Mouse (Mus musculus) thymus, postnatal 25 days (tissue): ENCODE results near the gene Adam33.
A peak's percentile ranks its signal among the peaks of the same experiment; 100 is the strongest.
"Not testable (repeated sequence)": the region's sequence is repeated elsewhere in the genome, so short reads cannot be mapped to it uniquely, and the experiment has no call there.

Source experiments
- DNase-seq: peaks from one replicate; pipeline ENCODE4 v3.0.0; 2022

Gene Adam33

GRCm38 (mm10) chr2:131056191-131056590, 7.4 kb downstream of the Adam33 start:
- DNase-seq = peak; percentile 29

GRCm38 (mm10) chr2:131055631-131056030, 8.0 kb downstream of the Adam33 start:
- peak; percentile 54 for DNase-seq

- no peak for DNase-seq
These were observed 8.9 kb downstream of the Adam33 start for GRCm38 (mm10) chr2:131054646-131055264.

GRCm38 (mm10) chr2:131053851-131054645, 9.6 kb downstream of the Adam33 start:
- DNase-seq = peak; percentile 34

GRCm38 (mm10) chr2:131052862-131053418, 10.7 kb downstream of the Adam33 start:
- no peak for DNase-seq

- DNase-seq = no peak
These were observed 11.6 kb downstream of the Adam33 start for GRCm38 (mm10) chr2:131052043-131052442.

- DNase-seq = no peak
These were observed 17.6 kb downstream of the Adam33 start for GRCm38 (mm10) chr2:131046025-131046424.

GRCm38 (mm10) chr2:131044989-131045720, 18.5 kb downstream of the Adam33 start:
- DNase-seq = no peak

- no peak for DNase-seq
These were observed 19.2 kb downstream of the Adam33 start for GRCm38 (mm10) chr2:131044354-131044852.

- DNase-seq = no peak
These were observed 20.6 kb downstream of the Adam33 start, which contains the start of gene Gfra4 for GRCm38 (mm10) chr2:131042988-131043387. Gene Gfra4, minus strand, starts transcription at chr2:131043088.

- DNase-seq = no peak
These were observed 22.5 kb downstream of the Adam33 start for GRCm38 (mm10) chr2:131040854-131041825.

- DNase-seq = no peak
These were observed 24.9 kb downstream of the Adam33 start for GRCm38 (mm10) chr2:131038675-131039074.

GRCm38 (mm10) chr2:131038197-131038596, 25.4 kb downstream of the Adam33 start:
- no peak for DNase-seq

- peak; percentile 31 for DNase-seq
These were observed 26.2 kb downstream of the Adam33 start for GRCm38 (mm10) chr2:131037226-131037990.

GRCm38 (mm10) chr2:131036757-131037156, 26.9 kb downstream of the Adam33 start:
- DNase-seq = no peak

- no peak for DNase-seq
These were observed 27.3 kb downstream of the Adam33 start for GRCm38 (mm10) chr2:131036343-131036742.

GRCm38 (mm10) chr2:131031406-131031805, 32.2 kb downstream of the Adam33 start:
- not testable (repeated sequence) for DNase-seq

- no peak for DNase-seq
These were observed 32.6 kb downstream of the Adam33 start for GRCm38 (mm10) chr2:131030998-131031397.

GRCm38 (mm10) chr2:131030561-131030960, 33.1 kb downstream of the Adam33 start:
- no peak for DNase-seq

GRCm38 (mm10) chr2:131029065-131029935, 34.3 kb downstream of the Adam33 start:
- DNase-seq = no peak
